Mouse (Mus musculus) midbrain, postnatal 0 days (tissue): Measurements from ENCODE around the gene Mast2. TPM values are rescaled to one million over a fixed set of nuclear protein-coding genes. Genes with fewer than 3 reads are reported as not detected.

Source experiments
- ATAC-seq: fragments of 200-750 bp; cut with Nextera tagmentation; 2 replicates; pipeline ENCODE4 v1.8.0; 2017; ENCODE audit warnings: moderate number of reproducible peaks, mild to moderate bottlenecking, moderate TSS enrichment, moderate library complexity; ENCODE audit not compliant: low FRiP score
- DNase-seq: peaks from one replicate; pipeline ENCODE4 v3.0.0-alpha.2; 2015; ENCODE audit warnings: low spot score
- H3K27ac ChIP-seq: fragments of 300-500 bp; sonication (generic); 2 replicates; pipeline ENCODE4 v1.5.1; 2014; ENCODE audit warnings: low read depth, mild to moderate bottlenecking, low read length, mixed read lengths
- H3K27me3 ChIP-seq: fragments of 300-500 bp; sonication (generic); 2 replicates; pipeline ENCODE4 v1.6.1; 2014; ENCODE audit warnings: low read length, control low read depth, mixed read lengths; ENCODE audit not compliant: insufficient read depth
- H3K36me3 ChIP-seq: fragments of 300-500 bp; sonication (generic); 2 replicates; pipeline ENCODE4 v1.6.1; 2014; ENCODE audit warnings: low read length, control low read depth, mixed read lengths; ENCODE audit not compliant: insufficient read depth
- H3K4me1 ChIP-seq: fragments of 300-500 bp; sonication (generic); 2 replicates; pipeline ENCODE4 v1.6.1; 2014; ENCODE audit warnings: mild to moderate bottlenecking, control low read depth, antibody characterized with exemption, low read length, mixed read lengths; ENCODE audit not compliant: insufficient read depth
- H3K4me2 ChIP-seq: fragments of 300-500 bp; sonication (generic); 2 replicates; pipeline ENCODE4 v1.6.1; 2014; ENCODE audit warnings: low read depth, mild to moderate bottlenecking, low read length, mixed read lengths; ENCODE audit not compliant: poor library complexity, severe bottlenecking
- H3K4me3 ChIP-seq: fragments of 300-500 bp; sonication (generic); 2 replicates; pipeline ENCODE4 v1.5.1; 2014; ENCODE audit warnings: low read depth, mild to moderate bottlenecking, low read length, moderate library complexity
- H3K9ac ChIP-seq: fragments of 300-500 bp; sonication (generic); replicated peaks from 2 replicates; pipeline ENCODE4 v1.6.1; 2014; ENCODE audit warnings: mild to moderate bottlenecking, low read length, moderate library complexity, mixed read lengths; ENCODE audit not compliant: poor library complexity, severe bottlenecking
- H3K9me3 ChIP-seq: fragments of 300-500 bp; sonication (generic); 2 replicates; pipeline ENCODE4 v1.6.1; 2016; ENCODE audit warnings: low read length, control low read depth
- CTCF ChIP-seq: IDR thresholded peaks from 2 replicates; pipeline ENCODE4 v1.5.1; 2016; ENCODE audit warnings: antibody characterized with exemption, mild to moderate bottlenecking
- WGBS: fragments of 180-500 bp; shearing (Covaris S2); extraction: QIAGEN DNeasy Blood & Tissue Kit; methylation state at CpG from one replicate; pipeline ENCODE4 v1.1.7; 2014; 5-methylcytosine and 5-hydroxymethylcytosine counted together
- polyA plus RNA-seq: library from polyadenylated mRNA; unstranded; fragments of >200 nt; fragmentation: Nextera tagmentation; extraction: Ambion mirVana; gene quantifications from 2 replicates; pipeline ENCODE4 v1.2.1, GENCODE M21; 2015
- total RNA-seq: library from RNA; depleted of rRNA; stranded (reverse); fragments of >200 nt; gene quantifications from 2 replicates; pipeline ENCODE4 v1.2.3, GENCODE M21; 2014; rRNA removed

The Mast2 gene
- 95.8 and 97.4 TPM in 2 replicates for total RNA-seq
- 27.1 and 30.3 TPM in 2 replicates for polyA plus RNA-seq

- no peaks in the 10 kb centered on the region for H3K9me3 ChIP-seq
- peak within 1 kb of the TSS; percentile 92 for H3K9ac ChIP-seq
- peak within 1 kb of the TSS; percentile 62 for H3K4me2 ChIP-seq
- ATAC-seq (peak; percentile 91), DNase-seq (peak; percentile 94)
- no peaks in the 10 kb centered on the region for H3K27me3 ChIP-seq
- H3K4me1 ChIP-seq: 0 out of 2 replicates have a peak, but pooled peaks cover 6% of the 10 kb centered on the region
- H3K36me3 ChIP-seq: no peaks in the 10 kb centered on the region
- H3K27ac ChIP-seq: peak within 1 kb of the TSS; percentile 90
- peak within 1 kb of the TSS; percentile 96 for H3K4me3 ChIP-seq
- under 1% methylated on average over 38 of the region's 68 CpGs for WGBS
- no peak for TF ChIP-seq CTCF
These were observed at the start of gene Mast2 for GRCm38 (mm10) chr4:116464126-116464981. Gene Mast2, minus strand, starts transcription at chr4:116464183.

DNA sequence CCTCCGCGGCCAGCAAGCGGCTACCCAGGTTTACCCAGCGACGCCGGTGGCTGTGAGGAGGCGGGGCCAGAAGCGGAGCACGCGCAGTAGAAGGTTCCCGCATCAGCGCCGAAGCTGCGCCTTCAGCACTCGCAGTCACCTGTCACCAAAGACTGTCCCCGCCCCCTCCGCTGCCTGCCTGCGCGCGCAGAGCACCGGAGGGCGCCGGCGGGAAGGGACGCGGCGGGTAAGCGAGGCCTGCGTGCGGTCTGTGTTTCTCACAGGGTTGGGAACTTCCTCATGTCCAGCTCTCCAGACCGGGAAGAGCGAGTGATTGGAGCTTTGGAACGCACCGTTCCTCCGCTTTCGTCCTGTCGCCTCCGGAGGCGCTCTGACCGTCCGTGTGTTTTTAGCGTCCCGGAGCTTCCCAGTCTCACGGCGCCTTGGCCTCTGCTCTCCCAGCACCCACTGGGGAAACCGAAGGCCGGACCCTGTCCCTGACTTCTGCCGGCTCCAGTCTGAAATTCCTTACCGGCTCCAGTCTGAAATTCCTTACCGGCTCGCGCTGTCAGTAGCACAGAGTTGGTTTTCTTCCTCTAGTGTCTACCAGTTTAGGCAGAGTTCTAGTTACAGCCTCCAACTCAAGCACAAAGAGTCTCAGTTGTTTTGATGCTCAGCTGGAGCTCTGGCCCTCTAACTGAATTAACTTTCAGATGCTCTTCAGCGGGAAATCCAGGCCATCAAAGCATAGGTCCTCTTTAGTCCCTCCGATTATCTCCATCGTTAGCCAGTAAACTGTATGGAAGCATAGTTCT is 43.6 kb upstream of the Mast2 start, which contains the start of gene Ipp:
Gene Ipp (plus strand): TSS at position 125 of the 794 bp plus-strand sequence.
- WGBS: under 1% methylated on average over 55 of the region's 55 CpGs
- DNase-seq: peak; percentile 96

DNA sequence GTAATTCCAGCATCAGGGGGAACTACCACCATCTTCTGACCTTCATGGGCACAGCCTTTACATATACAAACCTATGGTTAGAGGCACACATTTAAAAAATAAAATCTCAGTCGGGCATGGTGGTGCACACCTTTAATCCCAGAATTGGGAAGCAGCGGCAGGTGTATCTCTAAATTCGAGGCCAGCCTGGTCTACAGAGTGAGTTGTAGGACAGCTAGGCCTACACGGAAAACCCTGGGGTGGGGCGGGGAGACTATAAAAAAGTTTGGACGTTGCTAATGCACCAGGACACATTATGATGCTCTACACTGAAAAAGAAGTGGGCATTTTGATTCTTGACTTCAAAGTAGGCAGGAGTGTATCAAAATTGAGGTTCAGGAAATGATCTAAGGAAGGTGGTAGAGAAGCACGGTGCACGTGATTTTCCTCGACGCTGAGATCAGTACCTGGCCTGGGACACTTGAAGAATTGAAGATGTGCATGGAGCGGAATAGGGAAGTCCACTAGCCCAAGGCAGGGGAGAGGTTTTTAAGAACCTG is 43.0 kb upstream of the Mast2 start:
- peak overlapping the region; percentile 67 for H3K9ac ChIP-seq
- peak overlapping the region; percentile 74 for H3K27ac ChIP-seq
- DNase-seq: no peak
- H3K27me3 ChIP-seq: no peaks in the 10 kb centered on the region
- H3K4me2 ChIP-seq: peak overlapping the region; percentile 68
- WGBS: 27% methylated on average over 11 of the region's 11 CpGs
- peak; percentile 41 for ATAC-seq
- H3K36me3 ChIP-seq: no peaks in the 10 kb centered on the region
- peak overlapping the region; percentile 61 for H3K4me3 ChIP-seq
- no peaks in the 10 kb centered on the region for H3K9me3 ChIP-seq
- H3K4me1 ChIP-seq: peaks cover 5% of the 10 kb centered on the region; the same call in 1 of the 2 replicates
- TF ChIP-seq CTCF: no peak

More for the DNA sequence above, 43.6 kb upstream of the Mast2 start, which contains the start of gene Ipp:
- no peaks in the 10 kb centered on the region for H3K9me3 ChIP-seq
- no peaks in the 10 kb centered on the region for H3K27me3 ChIP-seq
- H3K36me3 ChIP-seq: no peaks in the 10 kb centered on the region
- H3K4me3 ChIP-seq: peak within 1 kb of the TSS; percentile 61
- H3K4me1 ChIP-seq: peaks cover 5% of the 10 kb centered on the region; the same call in 1 of the 2 replicates
- H3K27ac ChIP-seq: peak within 1 kb of the TSS; percentile 74
- H3K9ac ChIP-seq: peak within 1 kb of the TSS; percentile 67
- ATAC-seq: peak; percentile 98
- H3K4me2 ChIP-seq: peak within 1 kb of the TSS; percentile 68
- peak; percentile 48; the same call in 1 of the 2 replicates for TF ChIP-seq CTCF

DNA sequence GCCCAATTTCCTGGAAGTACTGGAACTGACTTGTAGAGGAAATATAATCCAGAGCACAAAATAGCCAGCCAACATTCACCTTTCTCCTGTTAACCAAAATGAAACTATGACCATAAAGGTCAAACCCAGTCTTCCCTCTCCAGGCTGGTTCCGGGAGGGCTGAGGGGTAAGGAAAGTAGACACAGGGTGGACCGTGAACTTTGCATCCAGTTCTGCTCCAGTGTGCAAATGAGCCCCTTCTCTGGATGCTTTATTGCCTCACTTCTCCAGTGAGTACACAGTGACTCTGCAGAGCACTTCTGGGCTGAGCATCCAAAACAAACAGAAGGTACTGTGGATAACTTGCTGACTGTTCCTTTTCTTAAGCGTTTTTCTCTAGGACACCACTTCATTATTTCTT is 36.0 kb upstream of the Mast2 start:
- ATAC-seq (no peak), DNase-seq (no peak)
- Histone ChIP-seq H3K4me3 (no peak overlapping the region), H3K36me3 (no peaks in the 10 kb centered on the region), H3K9ac (no peak overlapping the region), H3K4me2 (no peak overlapping the region), H3K9me3 (no peaks in the 10 kb centered on the region), H3K27ac (no peak overlapping the region), H3K27me3 (no peaks in the 10 kb centered on the region), H3K4me1 (no peaks in the 10 kb centered on the region)
- no peak for TF ChIP-seq CTCF
- WGBS: 78% methylated on average over 3 of the region's 3 CpGs

GRCm38 (mm10) chr4:116493646-116494045 is 29.7 kb upstream of the Mast2 start:
- no peak for ATAC-seq
- WGBS: 84% methylated on average over 5 of the region's 5 CpGs
- Histone ChIP-seq H3K4me2 (no peak overlapping the region), H3K4me3 (no peak overlapping the region), H3K27me3 (no peaks in the 10 kb centered on the region), H3K9ac (no peak overlapping the region), H3K4me1 (no peaks in the 10 kb centered on the region), H3K9me3 (no peaks in the 10 kb centered on the region), H3K27ac (no peak overlapping the region), H3K36me3 (no peaks in the 10 kb centered on the region)
- TF ChIP-seq CTCF: no peak
- no peak for DNase-seq
